Mouse (Mus musculus) midbrain, postnatal 0 days (tissue): Measurements from ENCODE around the gene Lix1l. TPM values are rescaled to one million over a fixed set of nuclear protein-coding genes. Genes with fewer than 3 reads are reported as not detected.
A peak's percentile ranks its signal among the peaks of the same experiment; 100 is the strongest.
"Not testable (repeated sequence)": the region's sequence is repeated elsewhere in the genome, so short reads cannot be mapped to it uniquely, and the experiment has no call there.

Source experiments
- ATAC-seq: fragments of 200-750 bp; cut with Nextera tagmentation; 2 replicates; pipeline ENCODE4 v1.8.0; 2017; ENCODE audit warnings: moderate number of reproducible peaks, mild to moderate bottlenecking, moderate TSS enrichment, moderate library complexity; ENCODE audit not compliant: low FRiP score
- DNase-seq: peaks from one replicate; pipeline ENCODE4 v3.0.0-alpha.2; 2015; ENCODE audit warnings: low spot score
- H3K27ac ChIP-seq: fragments of 300-500 bp; sonication (generic); 2 replicates; pipeline ENCODE4 v1.5.1; 2014; ENCODE audit warnings: low read depth, mild to moderate bottlenecking, low read length, mixed read lengths
- H3K27me3 ChIP-seq: fragments of 300-500 bp; sonication (generic); 2 replicates; pipeline ENCODE4 v1.6.1; 2014; ENCODE audit warnings: low read length, control low read depth, mixed read lengths; ENCODE audit not compliant: insufficient read depth
- H3K36me3 ChIP-seq: fragments of 300-500 bp; sonication (generic); 2 replicates; pipeline ENCODE4 v1.6.1; 2014; ENCODE audit warnings: low read length, control low read depth, mixed read lengths; ENCODE audit not compliant: insufficient read depth
- H3K4me1 ChIP-seq: fragments of 300-500 bp; sonication (generic); 2 replicates; pipeline ENCODE4 v1.6.1; 2014; ENCODE audit warnings: mild to moderate bottlenecking, control low read depth, antibody characterized with exemption, low read length, mixed read lengths; ENCODE audit not compliant: insufficient read depth
- H3K4me2 ChIP-seq: fragments of 300-500 bp; sonication (generic); 2 replicates; pipeline ENCODE4 v1.6.1; 2014; ENCODE audit warnings: low read depth, mild to moderate bottlenecking, low read length, mixed read lengths; ENCODE audit not compliant: poor library complexity, severe bottlenecking
- H3K4me3 ChIP-seq: fragments of 300-500 bp; sonication (generic); 2 replicates; pipeline ENCODE4 v1.5.1; 2014; ENCODE audit warnings: low read depth, mild to moderate bottlenecking, low read length, moderate library complexity
- H3K9ac ChIP-seq: fragments of 300-500 bp; sonication (generic); replicated peaks from 2 replicates; pipeline ENCODE4 v1.6.1; 2014; ENCODE audit warnings: mild to moderate bottlenecking, low read length, moderate library complexity, mixed read lengths; ENCODE audit not compliant: poor library complexity, severe bottlenecking
- H3K9me3 ChIP-seq: fragments of 300-500 bp; sonication (generic); 2 replicates; pipeline ENCODE4 v1.6.1; 2016; ENCODE audit warnings: low read length, control low read depth
- CTCF ChIP-seq: IDR thresholded peaks from 2 replicates; pipeline ENCODE4 v1.5.1; 2016; ENCODE audit warnings: antibody characterized with exemption, mild to moderate bottlenecking
- WGBS: fragments of 180-500 bp; shearing (Covaris S2); extraction: QIAGEN DNeasy Blood & Tissue Kit; methylation state at CpG from one replicate; pipeline ENCODE4 v1.1.7; 2014; 5-methylcytosine and 5-hydroxymethylcytosine counted together
- polyA plus RNA-seq: library from polyadenylated mRNA; unstranded; fragments of >200 nt; fragmentation: Nextera tagmentation; extraction: Ambion mirVana; gene quantifications from 2 replicates; pipeline ENCODE4 v1.2.1, GENCODE M21; 2015
- total RNA-seq: library from RNA; depleted of rRNA; stranded (reverse); fragments of >200 nt; gene quantifications from 2 replicates; pipeline ENCODE4 v1.2.3, GENCODE M21; 2014

Lix1l gene
- total and polyA plus RNA-seq, 2 experiments from 2014 or later = 3.2 to 52.9 TPM

DNA sequence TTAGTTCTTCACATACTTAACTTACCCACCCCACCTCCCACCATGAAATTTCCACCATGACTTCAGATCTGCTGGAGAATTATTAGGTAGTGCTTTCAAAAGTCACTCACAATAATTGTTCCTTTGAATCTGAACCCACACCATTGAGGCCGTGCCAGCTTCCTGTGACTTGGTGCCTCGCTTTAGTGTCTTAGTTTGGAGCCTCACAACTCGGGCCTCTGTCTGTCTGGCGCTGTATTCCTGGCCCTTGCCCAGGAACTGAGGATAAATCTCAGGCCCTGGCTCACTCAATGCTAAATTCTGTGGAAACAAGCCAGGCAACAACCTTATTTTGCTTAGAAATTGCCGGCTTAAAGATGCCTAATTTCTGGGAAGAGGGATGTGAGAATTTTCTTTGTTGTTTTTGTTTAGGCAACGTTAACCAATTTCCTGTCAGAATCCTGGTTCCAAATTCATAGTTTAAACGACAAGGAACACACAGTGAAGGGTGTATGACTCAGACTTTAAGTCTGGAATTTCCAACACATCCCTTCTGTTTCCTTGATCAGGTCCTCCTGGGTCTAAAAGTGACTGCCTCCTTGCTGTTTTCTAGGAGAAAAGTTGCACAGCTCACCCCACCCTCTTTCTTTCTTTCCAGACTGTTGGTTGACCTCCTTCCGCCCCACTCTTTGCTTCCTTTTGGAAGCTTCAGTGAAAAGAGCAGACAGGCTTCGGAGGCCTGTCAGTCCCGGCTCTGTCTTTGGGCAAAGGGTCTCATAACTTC lies 1.2 kb downstream of the Lix1l start:
- Histone ChIP-seq H3K9me3 (no peaks in the 10 kb centered on the region), H3K36me3 (no peaks in the 10 kb centered on the region), H3K27ac (peak overlapping the region; percentile 59), H3K27me3 (no peaks in the 10 kb centered on the region), H3K9ac (peak overlapping the region; percentile 80), H3K4me3 (peak overlapping the region; percentile 83), H3K4me2 (peak overlapping the region; percentile 72), H3K4me1 (peaks cover 12% of the 10 kb centered on the region; the same call in 1 of the 2 replicates)
- peak; percentile 75 for DNase-seq
- TF ChIP-seq CTCF = no peak
- no peak for ATAC-seq
- WGBS = 8% methylated on average over 10 of the region's 10 CpGs

DNA sequence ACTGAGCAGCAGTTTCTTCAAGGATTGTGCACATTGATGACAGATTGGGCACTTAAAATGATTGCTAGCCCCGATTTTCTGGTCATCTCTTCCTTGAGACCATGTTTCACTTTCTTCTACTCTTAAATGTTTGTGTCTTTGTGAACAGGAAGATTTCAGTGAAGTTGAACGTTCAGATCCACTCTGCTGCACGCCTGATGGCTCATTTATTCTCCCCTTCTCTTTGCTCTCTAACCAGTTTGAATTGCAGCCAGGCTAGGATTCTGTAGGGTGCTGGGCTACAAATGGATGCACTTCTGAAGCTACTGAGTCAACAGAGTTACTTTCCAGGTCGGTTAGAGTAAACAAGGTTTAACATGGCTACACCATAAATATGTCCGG lies 1.7 kb downstream of the Lix1l start:
- peak overlapping the region; percentile 72 for H3K4me2 ChIP-seq
- H3K36me3 ChIP-seq = no peaks in the 10 kb centered on the region
- H3K4me3 ChIP-seq = peak overlapping the region; percentile 83
- DNase-seq = peak; percentile 16
- no peaks in the 10 kb centered on the region for H3K9me3 ChIP-seq
- no peaks in the 10 kb centered on the region for H3K27me3 ChIP-seq
- no peak for ATAC-seq
- peak overlapping the region; percentile 29 for H3K9ac ChIP-seq
- H3K4me1 ChIP-seq = peaks cover 12% of the 10 kb centered on the region; the same call in 1 of the 2 replicates
- H3K27ac ChIP-seq = peak overlapping the region; percentile 38; the same call in 1 of the 2 replicates
- WGBS = 19% methylated on average over 5 of the region's 5 CpGs
- no peak for TF ChIP-seq CTCF

GRCm38 (mm10) chr3:96603311-96603710 lies 2.4 kb downstream of the Lix1l start:
- no peak overlapping the region for H3K27ac ChIP-seq
- H3K9me3 ChIP-seq = no peaks in the 10 kb centered on the region
- H3K4me3 ChIP-seq = peak overlapping the region; percentile 83; the same call in 1 of the 2 replicates
- peak overlapping the region; percentile 72 for H3K4me2 ChIP-seq
- peaks cover 12% of the 10 kb centered on the region; the same call in 1 of the 2 replicates for H3K4me1 ChIP-seq
- no peak for ATAC-seq
- no peaks in the 10 kb centered on the region for H3K27me3 ChIP-seq
- peak; percentile 87 for DNase-seq
- 22% methylated on average over 5 of the region's 5 CpGs for WGBS
- H3K36me3 ChIP-seq = no peaks in the 10 kb centered on the region
- TF ChIP-seq CTCF = no peak
- peak overlapping the region; percentile 29; the same call in 1 of the 2 replicates for H3K9ac ChIP-seq

- ATAC-seq = not testable (repeated sequence)
- WGBS = 80% methylated on average over 4 of the region's 4 CpGs
Measured at GRCm38 (mm10) chr3:96606007-96606406, 5.1 kb downstream of the Lix1l start.

GRCm38 (mm10) chr3:96606618-96607017 lies 5.7 kb downstream of the Lix1l start:
- ATAC-seq (no peak), DNase-seq (no peak)
- Histone ChIP-seq H3K9ac (no peak overlapping the region), H3K27me3 (no peaks in the 10 kb centered on the region), H3K9me3 (no peaks in the 10 kb centered on the region), H3K4me1 (peaks cover 12% of the 10 kb centered on the region; the same call in 1 of the 2 replicates), H3K4me3 (no peak overlapping the region), H3K4me2 (no peak overlapping the region), H3K27ac (no peak overlapping the region), H3K36me3 (no peaks in the 10 kb centered on the region)
- WGBS = 88% methylated on average over 4 of the region's 4 CpGs
- no peak for TF ChIP-seq CTCF

More at GRCm38 (mm10) chr3:96606007-96606406, 5.1 kb downstream of the Lix1l start:
- H3K27ac ChIP-seq, H3K9me3 ChIP-seq, H3K4me2 ChIP-seq, H3K9ac ChIP-seq, H3K4me3 ChIP-seq, H3K27me3 ChIP-seq, H3K36me3 ChIP-seq, DNase-seq: not testable (repeated sequence)
- H3K4me1 ChIP-seq = peaks cover 12% of the 10 kb centered on the region; the same call in 1 of the 2 replicates

- Histone ChIP-seq H3K4me1 (no peaks in the 10 kb centered on the region), H3K27ac (no peak overlapping the region), H3K4me3 (no peak overlapping the region), H3K9me3 (no peaks in the 10 kb centered on the region), H3K9ac (no peak overlapping the region), H3K36me3 (peaks cover 18% of the 10 kb centered on the region), H3K27me3 (no peaks in the 10 kb centered on the region), H3K4me2 (no peak overlapping the region)
- TF ChIP-seq CTCF = no peak
- DNase-seq (no peak), ATAC-seq (no peak)
- WGBS = 97% methylated on average over 3 of the region's 3 CpGs
Measured at GRCm38 (mm10) chr3:96617941-96618340, 17.0 kb downstream of the Lix1l start.
